Mouse (Mus musculus) frontal cortex, adult 2 months (tissue): Measurements from ENCODE around the gene Inafm1. TPM values are rescaled to one million over a fixed set of nuclear protein-coding genes. Genes with fewer than 3 reads are reported as not detected.
"Not testable (repeated sequence)": the region's sequence is repeated elsewhere in the genome, so short reads cannot be mapped to it uniquely, and the experiment has no call there.

ENCODE experiments used
- DNase-seq, 2 experiments: peaks; one replicate each; pipeline ENCODE4 v3.0.0; 2022; ENCODE audit warnings: low spot score in 1 of 2; ENCODE audit errors: extremely low spot score in 1 of 2
- polyA plus RNA-seq: library from polyadenylated mRNA; depleted of rRNA; stranded (reverse); fragments of >200 nt; gene quantifications from 2 replicates; pipeline ENCODE4 v1.2.3, GENCODE M21; 2012

The Inafm1 gene
- polyA plus RNA-seq, 1 experiment = 57.6 TPM

GRCm38 (mm10) chr7:16298927-16299326 lies 25.5 kb upstream of the Inafm1 start:
- no peak for DNase-seq

- DNase-seq = no peak
These were observed 24.2 kb upstream of the Inafm1 start for GRCm38 (mm10) chr7:16297616-16298015.

- peak in 1 of 2 experiments; percentile 85 for DNase-seq
These were observed 23.5 kb upstream of the Inafm1 start for GRCm38 (mm10) chr7:16296766-16297390.

GRCm38 (mm10) chr7:16296146-16296545 lies 22.7 kb upstream of the Inafm1 start:
- DNase-seq = no peak

GRCm38 (mm10) chr7:16295321-16295900 lies 22.0 kb upstream of the Inafm1 start:
- DNase-seq = peak; percentile 74 to 86

GRCm38 (mm10) chr7:16294837-16295236 lies 21.4 kb upstream of the Inafm1 start:
- peak; percentile 79 to 97 for DNase-seq

- no peak for DNase-seq
These were observed 20.9 kb upstream of the Inafm1 start for GRCm38 (mm10) chr7:16294346-16294745.

- DNase-seq = no peak
These were observed 14.4 kb upstream of the Inafm1 start for GRCm38 (mm10) chr7:16287791-16288190.

GRCm38 (mm10) chr7:16287016-16287415 lies 13.6 kb upstream of the Inafm1 start:
- DNase-seq = no peak

- peak; percentile 98 to 99 for DNase-seq
These were observed 12.9 kb upstream of the Inafm1 start, which contains the start of gene Ccdc9 for GRCm38 (mm10) chr7:16286026-16286961. Ccdc9 (minus strand) TSS chr7:16286795.

GRCm38 (mm10) chr7:16285450-16286025 lies 12.1 kb upstream of the Inafm1 start:
- DNase-seq = peak in 1 of 2 experiments; percentile 36

- no peak for DNase-seq
These were observed 11.5 kb upstream of the Inafm1 start for GRCm38 (mm10) chr7:16284904-16285303.

GRCm38 (mm10) chr7:16284001-16284400 lies 10.6 kb upstream of the Inafm1 start:
- no peak for DNase-seq

GRCm38 (mm10) chr7:16282334-16282733 lies 8.9 kb upstream of the Inafm1 start:
- no peak for DNase-seq

GRCm38 (mm10) chr7:16280721-16281120 lies 7.3 kb upstream of the Inafm1 start:
- no peak for DNase-seq

- DNase-seq = no peak
These were observed 1.8 kb upstream of the Inafm1 start for GRCm38 (mm10) chr7:16274922-16275890.

GRCm38 (mm10) chr7:16273766-16274140 lies 336 bp upstream of the Inafm1 start:
- DNase-seq = peak in 1 of 2 experiments; percentile 53

GRCm38 (mm10) chr7:16272681-16273080 lies 736 bp downstream of the Inafm1 start:
- DNase-seq = peak in 1 of 2 experiments; percentile 72

GRCm38 (mm10) chr7:16271139-16271538 lies 2.3 kb downstream of the Inafm1 start:
- no peak for DNase-seq

GRCm38 (mm10) chr7:16266593-16266992 lies 6.8 kb downstream of the Inafm1 start:
- not testable (repeated sequence) for DNase-seq
